Mouse (Mus musculus) midbrain, embryonic 16.5 days (tissue): ENCODE measurements around the gene Sec23ip. TPM values are rescaled to one million over a fixed set of nuclear protein-coding genes. Genes with fewer than 3 reads are reported as not detected.
A peak's percentile ranks its signal among the peaks of the same experiment; 100 is the strongest.

Experiments used
- ATAC-seq: fragments of 200-750 bp; cut with Nextera tagmentation; 2 replicates; pipeline ENCODE4 v1.8.0; 2017; ENCODE audit warnings: moderate TSS enrichment
- H3K27ac ChIP-seq: fragments of 300-500 bp; sonication (generic); 2 replicates; pipeline ENCODE4 v1.5.1; 2014; ENCODE audit warnings: mild to moderate bottlenecking, low read length, mixed read lengths
- H3K27me3 ChIP-seq: fragments of 300-500 bp; sonication (generic); 2 replicates; pipeline ENCODE4 v1.6.1; 2014; ENCODE audit warnings: low read depth, low read length, mixed read lengths; ENCODE audit not compliant: control insufficient read depth, insufficient read depth
- H3K36me3 ChIP-seq: fragments of 300-500 bp; sonication (generic); 2 replicates; pipeline ENCODE4 v1.6.1; 2014; ENCODE audit warnings: mild to moderate bottlenecking, low read length, moderate library complexity, mixed read lengths; ENCODE audit not compliant: control insufficient read depth, insufficient read depth
- H3K4me1 ChIP-seq: fragments of 300-500 bp; sonication (generic); 2 replicates; pipeline ENCODE4 v1.6.1; 2014; ENCODE audit warnings: mild to moderate bottlenecking, low read length, mixed read lengths; ENCODE audit not compliant: control insufficient read depth, insufficient read depth
- H3K4me2 ChIP-seq: fragments of 300-500 bp; sonication (generic); 2 replicates; pipeline ENCODE4 v1.6.1; 2014; ENCODE audit warnings: mild to moderate bottlenecking, low read length, mixed read lengths
- H3K4me3 ChIP-seq: fragments of 300-500 bp; sonication (generic); 2 replicates; pipeline ENCODE4 v1.5.1; 2014; ENCODE audit warnings: low read depth, mild to moderate bottlenecking, low read length, moderate library complexity, mixed read lengths
- H3K9ac ChIP-seq: fragments of 300-500 bp; sonication (generic); 2 replicates; pipeline ENCODE4 v1.6.1; 2014; ENCODE audit warnings: low read depth, low read length, mixed read lengths
- H3K9me3 ChIP-seq: fragments of 300-500 bp; sonication (generic); replicated peaks from 2 replicates; pipeline ENCODE4 v1.6.1; 2014; ENCODE audit warnings: mild to moderate bottlenecking, low read length, mixed read lengths; ENCODE audit not compliant: control insufficient read depth, poor library complexity, severe bottlenecking
- WGBS: fragments of 180-500 bp; shearing (Covaris S2); extraction: QIAGEN DNeasy Blood & Tissue Kit; methylation state at CpG from one replicate; pipeline ENCODE4 v1.1.7; 2014; 5-methylcytosine and 5-hydroxymethylcytosine counted together
- polyA plus RNA-seq: library from polyadenylated mRNA; unstranded; fragments of >200 nt; fragmentation: Nextera tagmentation; extraction: Ambion mirVana; gene quantifications from 2 replicates; pipeline ENCODE4 v1.2.1, GENCODE M21; 2015

Sec23ip gene
- polyA plus RNA-seq, 1 experiment from 2014 or later = 34.4 TPM

GRCm38 (mm10) chr7:128752012-128752411 is 7.3 kb downstream of the Sec23ip start:
- H3K4me2 ChIP-seq = no peak overlapping the region
- no peak overlapping the region for H3K9ac ChIP-seq
- no peak overlapping the region for H3K27ac ChIP-seq
- no peaks in the 10 kb centered on the region for H3K9me3 ChIP-seq
- 90% methylated on average over 4 of the region's 4 CpGs for WGBS
- no peak overlapping the region for H3K4me3 ChIP-seq
- no peak for ATAC-seq
- no peaks in the 10 kb centered on the region for H3K27me3 ChIP-seq
- peaks cover 38% of the 10 kb centered on the region for H3K36me3 ChIP-seq
- peaks cover 9% of the 10 kb centered on the region for H3K4me1 ChIP-seq

GRCm38 (mm10) chr7:128755396-128755795 is 10.7 kb downstream of the Sec23ip start:
- WGBS = 96% methylated on average over 1 of the region's 1 CpGs
- Histone ChIP-seq H3K27ac (no peak overlapping the region), H3K4me3 (no peak overlapping the region), H3K9ac (no peak overlapping the region), H3K4me2 (no peak overlapping the region), H3K4me1 (no peaks in the 10 kb centered on the region), H3K27me3 (no peaks in the 10 kb centered on the region), H3K36me3 (peaks cover 52% of the 10 kb centered on the region), H3K9me3 (no peaks in the 10 kb centered on the region)
- no peak for ATAC-seq

DNA sequence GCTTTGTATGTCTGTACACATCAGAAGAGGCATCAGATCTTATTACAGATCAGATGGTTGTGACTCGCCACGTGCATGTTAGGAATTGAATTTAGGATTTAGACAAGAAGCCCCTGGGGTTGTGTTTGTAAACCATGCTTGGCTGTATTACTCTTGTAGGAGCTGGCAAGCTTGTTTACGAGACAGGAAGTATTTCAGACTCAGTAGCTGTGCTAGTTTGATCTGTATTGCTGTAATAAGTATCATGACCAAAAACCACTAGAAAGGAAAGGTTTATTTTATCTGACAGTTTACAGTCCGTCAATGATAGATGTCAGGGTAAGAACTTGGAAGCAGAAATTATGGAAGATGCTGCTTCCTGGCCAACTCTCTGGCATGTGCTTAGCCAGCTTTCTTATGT is 14.2 kb downstream of the Sec23ip start:
- Histone ChIP-seq H3K9ac (no peak overlapping the region), H3K4me1 (no peaks in the 10 kb centered on the region), H3K27ac (no peak overlapping the region), H3K27me3 (no peaks in the 10 kb centered on the region), H3K9me3 (no peaks in the 10 kb centered on the region), H3K4me3 (no peak overlapping the region), H3K36me3 (peaks cover 57% of the 10 kb centered on the region), H3K4me2 (no peak overlapping the region)
- WGBS = 94% methylated on average over 4 of the region's 4 CpGs
- ATAC-seq = no peak

DNA sequence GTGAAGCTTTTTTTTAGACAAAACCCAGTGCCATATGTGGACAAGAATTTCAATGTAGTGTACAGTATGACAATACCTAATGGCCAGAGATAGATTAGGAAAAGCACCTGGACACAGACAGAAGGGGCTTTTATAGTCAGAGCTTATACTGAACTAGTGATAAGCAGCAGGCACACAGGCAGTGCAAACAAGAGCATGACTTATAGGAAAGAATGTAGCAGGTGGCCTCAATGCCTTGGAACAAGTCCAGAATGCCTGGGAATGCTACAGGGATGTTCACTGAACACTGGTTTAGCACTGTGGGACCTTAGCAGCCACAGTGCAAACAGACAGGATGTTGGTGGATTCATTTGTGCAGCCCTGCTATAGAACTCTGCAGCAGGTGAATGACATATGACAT is 22.0 kb downstream of the Sec23ip start:
- no peak for ATAC-seq
- no peak overlapping the region for H3K4me3 ChIP-seq
- no peaks in the 10 kb centered on the region for H3K4me1 ChIP-seq
- H3K36me3 ChIP-seq = peaks cover 42% of the 10 kb centered on the region
- no peak overlapping the region for H3K27ac ChIP-seq
- no peak overlapping the region for H3K9ac ChIP-seq
- no peaks in the 10 kb centered on the region for H3K27me3 ChIP-seq
- H3K4me2 ChIP-seq = no peak overlapping the region
- no peaks in the 10 kb centered on the region for H3K9me3 ChIP-seq

GRCm38 (mm10) chr7:128777201-128777600 is 32.5 kb downstream of the Sec23ip start:
- Histone ChIP-seq H3K4me3 (no peak overlapping the region), H3K4me2 (no peak overlapping the region), H3K36me3 (peaks cover 44% of the 10 kb centered on the region), H3K9me3 (no peaks in the 10 kb centered on the region), H3K27me3 (no peaks in the 10 kb centered on the region), H3K4me1 (no peaks in the 10 kb centered on the region), H3K9ac (no peak overlapping the region), H3K27ac (no peak overlapping the region)
- no peak for ATAC-seq
- WGBS = 95% methylated on average over 6 of the region's 6 CpGs

GRCm38 (mm10) chr7:128779305-128779704 is 34.6 kb downstream of the Sec23ip start:
- Histone ChIP-seq H3K27me3 (no peaks in the 10 kb centered on the region), H3K4me2 (no peak overlapping the region), H3K27ac (no peak overlapping the region), H3K4me1 (no peaks in the 10 kb centered on the region), H3K9ac (no peak overlapping the region), H3K36me3 (peaks cover 31% of the 10 kb centered on the region), H3K4me3 (no peak overlapping the region), H3K9me3 (no peaks in the 10 kb centered on the region)
- peak; percentile 68; the same call in 1 of the 2 replicates for ATAC-seq
- WGBS = 36% methylated on average over 6 of the region's 6 CpGs

DNA sequence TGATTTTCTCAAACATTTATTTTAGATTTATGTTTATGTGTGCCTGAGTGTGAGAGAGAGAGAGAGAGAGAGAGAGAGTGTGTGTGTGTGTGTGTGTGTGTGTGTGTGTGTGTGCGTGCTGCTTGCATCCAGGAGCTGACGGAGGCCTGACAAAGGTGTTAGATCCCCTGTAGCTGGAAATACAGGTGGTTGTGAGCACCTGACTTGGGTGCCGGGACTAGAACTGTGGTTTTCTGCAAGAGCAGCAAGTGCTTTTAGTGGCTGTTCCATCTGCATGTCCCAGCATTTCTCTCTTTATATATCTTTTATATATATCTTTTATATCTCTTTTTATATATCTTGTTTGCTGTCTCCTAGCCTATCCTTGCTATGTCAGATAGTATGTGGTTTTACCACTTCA is 37.1 kb downstream of the Sec23ip start:
- no peak overlapping the region for H3K9ac ChIP-seq
- H3K4me2 ChIP-seq = no peak overlapping the region
- no peaks in the 10 kb centered on the region for H3K9me3 ChIP-seq
- no peak for ATAC-seq
- no peaks in the 10 kb centered on the region for H3K27me3 ChIP-seq
- H3K36me3 ChIP-seq = peaks cover 34% of the 10 kb centered on the region
- H3K4me3 ChIP-seq = no peak overlapping the region
- no peak overlapping the region for H3K27ac ChIP-seq
- WGBS = 93% methylated on average over 3 of the region's 3 CpGs
- no peaks in the 10 kb centered on the region for H3K4me1 ChIP-seq

DNA sequence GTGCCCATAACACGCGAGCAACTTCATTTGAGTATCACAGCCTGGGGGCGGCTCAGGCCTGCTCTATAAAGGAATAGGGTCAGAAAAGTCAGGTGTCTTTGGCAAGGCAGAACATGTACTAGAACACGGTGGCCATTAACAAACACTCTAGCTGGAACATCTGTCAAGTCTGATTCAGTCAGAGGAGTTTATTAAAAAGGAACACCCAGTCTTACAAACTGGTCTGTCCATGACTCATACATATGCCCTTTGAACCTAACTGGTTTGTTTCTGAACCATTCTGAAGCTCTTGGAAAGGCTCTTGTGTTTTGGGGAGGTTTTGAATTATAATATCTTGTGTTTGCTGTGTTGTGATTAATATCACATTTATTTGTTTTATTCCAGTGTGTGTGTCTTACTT is 45.3 kb downstream of the Sec23ip start:
- H3K27me3 ChIP-seq = no peaks in the 10 kb centered on the region
- no peak overlapping the region for H3K4me2 ChIP-seq
- H3K4me3 ChIP-seq = no peak overlapping the region
- ATAC-seq = no peak
- 88% methylated on average over 4 of the region's 4 CpGs for WGBS
- no peaks in the 10 kb centered on the region for H3K4me1 ChIP-seq
- H3K36me3 ChIP-seq = peaks cover 9% of the 10 kb centered on the region
- H3K9ac ChIP-seq = no peak overlapping the region
- H3K9me3 ChIP-seq = no peaks in the 10 kb centered on the region
- H3K27ac ChIP-seq = no peak overlapping the region

- Histone ChIP-seq H3K4me1 (no peaks in the 10 kb centered on the region), H3K27ac (no peak overlapping the region), H3K9me3 (no peaks in the 10 kb centered on the region), H3K4me3 (no peak overlapping the region), H3K27me3 (no peaks in the 10 kb centered on the region), H3K9ac (no peak overlapping the region), H3K36me3 (no peaks in the 10 kb centered on the region), H3K4me2 (no peak overlapping the region)
- 83% methylated on average over 4 of the region's 4 CpGs for WGBS
- no peak for ATAC-seq
Observed at GRCm38 (mm10) chr7:128793464-128793863, 48.7 kb downstream of the Sec23ip start.
